Mouse (Mus musculus): Measurements from ENCODE around the gene Irf2bpl.
A peak's percentile ranks its signal among the peaks of the same experiment; 100 is the strongest.

Irf2bpl gene

GRCm38 (mm10) chr12:86831591-86832550 lies 52.7 kb downstream of the Irf2bpl start:
- peak; percentile 88 for DNase-seq (ENCODE audit: low read depth, low spot score)

Data from ZHBTc4 (cell line).